Mouse (Mus musculus) forebrain, embryonic 11.5 days (tissue): Measurements from ENCODE around the gene Wdr4. TPM values are rescaled to one million over a fixed set of nuclear protein-coding genes. Genes with fewer than 3 reads are reported as not detected.
"Not testable (repeated sequence)": the region's sequence is repeated elsewhere in the genome, so short reads cannot be mapped to it uniquely, and the experiment has no call there.

Experiments used
- ATAC-seq: fragments of 200-750 bp; cut with Nextera tagmentation; replicated peaks from 2 replicates; pipeline ENCODE4 v1.8.0; 2017; ENCODE audit warnings: moderate TSS enrichment; ENCODE audit not compliant: low FRiP score
- DNase-seq: peaks from one replicate; pipeline ENCODE4 v3.0.0-alpha.2; 2017; ENCODE audit warnings: low spot score
- H3K27ac ChIP-seq: fragments of 300-500 bp; sonication (generic); 2 replicates; pipeline ENCODE4 v1.5.1; 2014; ENCODE audit warnings: low read depth, low read length
- H3K27me3 ChIP-seq: fragments of 300-500 bp; sonication (generic); 2 replicates; pipeline ENCODE4 v1.6.1; 2014; ENCODE audit warnings: mild to moderate bottlenecking, low read length, mixed read lengths; ENCODE audit not compliant: control insufficient read depth, insufficient read depth
- H3K36me3 ChIP-seq: fragments of 300-500 bp; sonication (generic); 2 replicates; pipeline ENCODE4 v1.6.1; 2014; ENCODE audit warnings: mild to moderate bottlenecking, low read length, moderate library complexity, mixed read lengths; ENCODE audit not compliant: control insufficient read depth, insufficient read depth
- H3K4me1 ChIP-seq: fragments of 300-500 bp; sonication (generic); replicated peaks from 2 replicates; pipeline ENCODE4 v1.6.1; 2014; ENCODE audit warnings: low read length, mixed read lengths; ENCODE audit not compliant: control insufficient read depth, insufficient read depth
- H3K4me2 ChIP-seq: fragments of 300-500 bp; sonication (generic); 2 replicates; pipeline ENCODE4 v1.6.1; 2014; ENCODE audit warnings: low read depth, mild to moderate bottlenecking, low read length, moderate library complexity, mixed read lengths; ENCODE audit not compliant: severe bottlenecking
- H3K4me3 ChIP-seq: fragments of 300-500 bp; sonication (generic); 2 replicates; pipeline ENCODE4 v1.5.1; 2014; ENCODE audit warnings: low read depth, low read length
- H3K9ac ChIP-seq: fragments of 300-500 bp; sonication (generic); 2 replicates; pipeline ENCODE4 v1.6.1; 2014; ENCODE audit warnings: low read length
- H3K9me3 ChIP-seq: fragments of 300-500 bp; sonication (generic); 2 replicates; pipeline ENCODE4 v1.6.1; 2016; ENCODE audit warnings: low read length, mixed read lengths; ENCODE audit not compliant: control insufficient read depth
- WGBS: fragments of 180-500 bp; shearing (Covaris S2); extraction: QIAGEN DNeasy Blood & Tissue Kit; methylation state at CpG from one replicate; pipeline ENCODE4 v1.1.7; 2014; 5-methylcytosine and 5-hydroxymethylcytosine counted together
- polyA plus RNA-seq: library from polyadenylated mRNA; unstranded; fragments of >200 nt; fragmentation: Nextera tagmentation; extraction: Ambion mirVana; gene quantifications from 2 replicates; pipeline ENCODE4 v1.2.1, GENCODE M21; 2014

Gene Wdr4
- polyA plus RNA-seq, 1 experiment from 2014 or later = 48.9 TPM

DNA sequence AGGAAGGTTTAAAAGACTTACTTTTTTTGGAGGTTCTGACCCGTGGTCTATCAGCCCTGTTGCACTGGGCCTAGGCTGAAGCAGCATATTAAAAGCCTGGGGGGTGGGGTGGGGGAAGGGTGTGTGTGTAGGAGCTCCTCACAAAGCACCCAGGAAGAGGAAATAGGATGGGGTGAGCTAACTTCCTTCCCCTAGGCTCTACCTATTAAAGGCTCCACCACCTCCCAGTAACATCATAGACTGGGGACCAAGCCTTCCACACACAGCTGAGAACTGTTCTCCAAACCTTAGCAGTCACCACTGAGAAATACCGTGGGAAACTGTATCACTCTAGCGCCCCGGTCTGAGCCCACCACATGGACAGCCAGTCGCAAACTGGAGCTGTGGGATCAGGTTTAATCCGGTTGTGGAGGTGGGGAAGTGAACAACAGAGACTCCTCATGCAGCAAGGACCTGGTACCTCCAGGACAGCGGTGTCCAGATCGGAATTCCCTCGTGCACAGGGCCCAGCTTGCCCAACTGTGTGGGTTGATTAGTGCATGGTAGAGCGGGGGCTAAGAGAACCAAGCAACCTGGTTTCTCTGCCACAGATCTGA, 38.3 kb upstream of the Wdr4 start:
- ATAC-seq = no peak
- H3K9me3 ChIP-seq = no peaks in the 10 kb centered on the region
- H3K27ac ChIP-seq = no peak overlapping the region
- H3K27me3 ChIP-seq = no peaks in the 10 kb centered on the region
- DNase-seq = no peak
- no peak overlapping the region for H3K4me3 ChIP-seq
- no peak overlapping the region for H3K4me2 ChIP-seq
- H3K36me3 ChIP-seq = no peaks in the 10 kb centered on the region
- no peak overlapping the region for H3K9ac ChIP-seq
- H3K4me1 ChIP-seq = peaks cover 3% of the 10 kb centered on the region; the same call in 1 of the 2 replicates
- WGBS = 85% methylated on average over 10 of the region's 10 CpGs

DNA sequence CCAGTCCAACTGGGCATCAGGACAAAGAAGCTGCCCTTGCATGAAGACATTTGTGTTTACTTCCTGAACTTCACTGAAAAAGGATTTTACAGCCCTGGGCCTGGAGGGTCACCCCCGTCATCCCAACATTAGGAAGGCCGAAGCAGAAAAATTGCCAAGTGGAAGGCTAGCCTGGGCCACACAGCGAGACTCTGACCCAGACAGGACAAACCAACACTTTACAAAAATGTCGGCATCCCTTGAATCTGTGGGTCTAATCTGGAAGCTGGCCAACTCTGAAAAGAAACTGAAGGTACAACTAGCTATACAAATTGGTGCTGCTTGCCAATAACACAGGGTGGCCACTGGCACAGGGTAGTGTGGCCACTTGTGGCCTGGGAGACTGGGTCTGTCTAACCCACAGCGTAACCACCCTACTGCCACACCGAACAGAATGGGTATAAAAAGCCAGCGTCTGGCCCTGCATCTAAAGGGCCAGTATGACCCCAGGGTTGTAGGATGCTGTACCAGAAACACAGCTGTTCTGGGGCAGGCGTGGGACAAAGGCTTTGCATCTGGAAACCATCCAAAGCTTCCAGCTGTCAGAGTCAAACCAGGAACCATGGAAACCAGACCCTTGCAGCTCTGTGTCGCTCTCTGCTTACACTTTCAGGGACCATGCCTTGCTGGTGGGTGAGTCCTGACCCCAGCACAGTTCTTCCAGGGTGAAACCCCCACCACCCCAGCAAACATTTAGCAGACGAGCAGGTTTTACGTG, 37.5 kb upstream of the Wdr4 start:
- Histone ChIP-seq H3K9ac (no peak overlapping the region), H3K4me1 (peaks cover 3% of the 10 kb centered on the region; the same call in 1 of the 2 replicates), H3K9me3 (no peaks in the 10 kb centered on the region), H3K36me3 (no peaks in the 10 kb centered on the region), H3K27ac (no peak overlapping the region), H3K4me3 (no peak overlapping the region), H3K4me2 (no peak overlapping the region), H3K27me3 (no peaks in the 10 kb centered on the region)
- 80% methylated on average over 11 of the region's 11 CpGs for WGBS
- ATAC-seq (no peak), DNase-seq (no peak)

- Histone ChIP-seq H3K36me3 (no peaks in the 10 kb centered on the region), H3K27ac (no peak overlapping the region), H3K4me1 (peaks cover 3% of the 10 kb centered on the region; the same call in 1 of the 2 replicates), H3K9me3 (no peaks in the 10 kb centered on the region), H3K4me3 (no peak overlapping the region), H3K9ac (no peak overlapping the region), H3K27me3 (no peaks in the 10 kb centered on the region), H3K4me2 (no peak overlapping the region)
- WGBS = 74% methylated on average over 4 of the region's 4 CpGs
- ATAC-seq (no peak), DNase-seq (no peak)
Measured at GRCm38 (mm10) chr17:31556253-31556652, 36.5 kb upstream of the Wdr4 start.

DNA sequence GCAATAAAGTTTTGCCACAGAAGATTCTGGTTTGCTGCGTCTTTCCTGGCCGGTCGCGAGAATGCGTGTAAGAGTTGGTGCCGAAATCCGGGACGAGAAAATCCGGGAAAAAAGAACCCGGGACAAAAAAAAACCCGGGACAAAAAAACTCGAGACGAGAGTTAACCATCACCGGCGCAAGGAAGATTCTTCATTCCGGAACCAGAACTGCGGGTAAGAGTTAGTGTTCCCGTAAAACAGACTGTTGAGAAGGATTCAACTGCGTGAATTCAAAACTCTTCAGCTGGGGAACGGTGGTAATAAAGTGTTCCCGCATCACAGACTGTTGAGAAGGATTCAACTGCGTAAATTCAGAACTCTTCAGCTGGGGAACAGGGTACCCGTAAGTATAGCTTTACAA, 32.8 kb upstream of the Wdr4 start:
- not testable (repeated sequence) for DNase-seq, H3K4me3 ChIP-seq, H3K9ac ChIP-seq, H3K4me2 ChIP-seq, ATAC-seq, H3K9me3 ChIP-seq, H3K27me3 ChIP-seq, H3K27ac ChIP-seq, H3K4me1 ChIP-seq, H3K36me3 ChIP-seq
- WGBS = 95% methylated on average over 23 of the region's 23 CpGs

DNA sequence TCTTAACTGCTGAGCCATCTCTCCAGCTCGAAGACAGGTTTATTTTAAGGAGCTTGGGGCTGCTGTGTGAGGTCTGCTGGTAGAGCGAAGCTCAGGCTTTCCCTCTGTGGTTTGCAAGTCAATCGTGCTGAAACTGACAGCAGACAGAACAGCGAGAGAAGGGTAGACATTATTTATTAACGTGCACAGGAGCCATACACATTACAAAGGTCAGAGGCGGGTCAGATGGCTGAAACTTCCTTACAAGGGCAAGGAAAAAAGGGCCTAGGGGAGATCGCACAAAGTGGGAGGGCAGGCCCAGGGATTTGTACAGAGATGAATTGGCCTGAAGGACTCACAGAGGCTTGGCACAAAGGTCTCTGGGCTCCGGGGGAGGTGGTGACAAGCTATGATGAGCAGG, 29.6 kb upstream of the Wdr4 start:
- Histone ChIP-seq H3K36me3 (no peaks in the 10 kb centered on the region), H3K4me2 (no peak overlapping the region), H3K4me3 (no peak overlapping the region), H3K27ac (no peak overlapping the region), H3K9ac (no peak overlapping the region), H3K9me3 (no peaks in the 10 kb centered on the region), H3K27me3 (no peaks in the 10 kb centered on the region), H3K4me1 (no peaks in the 10 kb centered on the region; the same call in 1 of the 2 replicates)
- WGBS = 74% methylated on average over 8 of the region's 8 CpGs
- DNase-seq (no peak), ATAC-seq (no peak)

DNA sequence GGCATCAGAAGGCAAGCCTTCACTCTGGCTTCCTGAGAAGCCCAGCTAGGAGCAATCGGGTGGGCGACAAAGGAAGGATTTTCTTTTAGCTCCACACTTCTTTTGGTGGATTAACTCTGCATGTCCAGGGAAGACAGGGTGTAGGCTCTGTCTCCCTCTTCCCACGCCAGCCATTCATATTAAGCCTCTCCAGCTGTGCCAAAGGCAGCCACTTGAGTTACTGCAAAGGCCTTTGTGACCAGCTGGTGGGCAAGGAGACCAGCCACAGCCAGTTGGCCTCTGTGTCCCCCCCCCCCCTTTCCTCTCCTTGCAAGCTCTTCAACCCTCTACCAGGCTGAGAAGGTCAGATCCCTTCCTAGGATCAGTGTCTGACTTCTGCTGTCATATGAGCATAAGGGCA, 28.2 kb upstream of the Wdr4 start:
- no peak overlapping the region for H3K4me3 ChIP-seq
- WGBS = 11% methylated on average over 3 of the region's 3 CpGs
- H3K4me2 ChIP-seq = no peak overlapping the region
- no peaks in the 10 kb centered on the region for H3K36me3 ChIP-seq
- H3K4me1 ChIP-seq = no peaks in the 10 kb centered on the region; the same call in 1 of the 2 replicates
- no peak for ATAC-seq
- DNase-seq = no peak
- H3K9me3 ChIP-seq = no peaks in the 10 kb centered on the region
- H3K27ac ChIP-seq = no peak overlapping the region
- no peaks in the 10 kb centered on the region for H3K27me3 ChIP-seq
- no peak overlapping the region for H3K9ac ChIP-seq

GRCm38 (mm10) chr17:31546444-31547196, 26.8 kb upstream of the Wdr4 start:
- Histone ChIP-seq H3K36me3 (no peaks in the 10 kb centered on the region), H3K9ac (no peak overlapping the region), H3K27me3 (no peaks in the 10 kb centered on the region), H3K27ac (no peak overlapping the region), H3K4me3 (no peak overlapping the region), H3K4me1 (no peaks in the 10 kb centered on the region; the same call in 1 of the 2 replicates), H3K4me2 (no peak overlapping the region), H3K9me3 (no peaks in the 10 kb centered on the region)
- DNase-seq (no peak), ATAC-seq (no peak)
- 85% methylated on average over 9 of the region's 9 CpGs for WGBS

DNA sequence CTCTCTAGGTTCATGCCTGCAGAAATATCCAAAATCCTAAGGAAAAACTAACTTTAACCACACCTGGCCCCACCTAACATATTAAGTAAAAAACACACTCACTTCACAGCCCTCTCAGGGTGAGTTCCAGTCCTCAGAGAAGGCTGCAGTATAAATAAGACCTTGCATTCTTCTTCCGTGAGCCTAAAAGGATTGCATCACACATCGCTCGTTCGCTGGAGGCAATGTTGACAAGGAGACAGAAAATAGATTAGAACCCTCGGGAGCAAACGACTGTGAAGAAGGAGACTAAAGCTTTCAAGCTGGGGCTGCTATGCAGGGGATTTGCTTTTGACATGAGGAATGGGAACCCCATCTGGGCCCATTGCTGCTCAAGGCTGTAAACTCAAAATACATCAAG, 23.8 kb upstream of the Wdr4 start:
- no peak for ATAC-seq
- Histone ChIP-seq H3K36me3 (no peaks in the 10 kb centered on the region), H3K27ac (no peak overlapping the region), H3K4me1 (no peaks in the 10 kb centered on the region; the same call in 1 of the 2 replicates), H3K27me3 (no peaks in the 10 kb centered on the region), H3K4me3 (no peak overlapping the region), H3K4me2 (no peak overlapping the region), H3K9ac (no peak overlapping the region), H3K9me3 (no peaks in the 10 kb centered on the region)
- WGBS = 38% methylated on average over 6 of the region's 6 CpGs
- DNase-seq = no peak
